Mouse (Mus musculus) left cerebral cortex, adult 6 months (tissue): Measurements from ENCODE around the gene Pja2. TPM values are rescaled to one million over a fixed set of nuclear protein-coding genes. Genes with fewer than 3 reads are reported as not detected.

ENCODE experiments used
- long read RNA-seq, 2 experiments: library from polyadenylated mRNA; unstranded; transcript quantifications; one replicate each; pipeline ENCODE4 v2.0.0; 2019 to 2020
- polyA plus RNA-seq: library from polyadenylated mRNA; unstranded; fragments of <200 nt; fragmentation: Nextera tagmentation; gene quantifications from 2 replicates; pipeline ENCODE4 v1.2.3, GENCODE M21; 2021

Gene Pja2
- 175 and 194 TPM in 2 replicates for polyA plus RNA-seq
- long read RNA-seq, experiment 1, full-length matches to known transcripts = 2,022 of 2,191 reads
- long read RNA-seq, experiment 1, partial matches to known transcripts = 100 of 2,191 reads
- long read RNA-seq, experiment 1, other reads (novel, unspliced or antisense) = 69 of 2,191 reads
- long read RNA-seq, experiment 2, full-length matches to known transcripts = 373 of 608 reads
- long read RNA-seq, experiment 2, partial matches to known transcripts = 127 of 608 reads
- long read RNA-seq, experiment 2, other reads (novel, unspliced or antisense) = 108 of 608 reads

DNA sequence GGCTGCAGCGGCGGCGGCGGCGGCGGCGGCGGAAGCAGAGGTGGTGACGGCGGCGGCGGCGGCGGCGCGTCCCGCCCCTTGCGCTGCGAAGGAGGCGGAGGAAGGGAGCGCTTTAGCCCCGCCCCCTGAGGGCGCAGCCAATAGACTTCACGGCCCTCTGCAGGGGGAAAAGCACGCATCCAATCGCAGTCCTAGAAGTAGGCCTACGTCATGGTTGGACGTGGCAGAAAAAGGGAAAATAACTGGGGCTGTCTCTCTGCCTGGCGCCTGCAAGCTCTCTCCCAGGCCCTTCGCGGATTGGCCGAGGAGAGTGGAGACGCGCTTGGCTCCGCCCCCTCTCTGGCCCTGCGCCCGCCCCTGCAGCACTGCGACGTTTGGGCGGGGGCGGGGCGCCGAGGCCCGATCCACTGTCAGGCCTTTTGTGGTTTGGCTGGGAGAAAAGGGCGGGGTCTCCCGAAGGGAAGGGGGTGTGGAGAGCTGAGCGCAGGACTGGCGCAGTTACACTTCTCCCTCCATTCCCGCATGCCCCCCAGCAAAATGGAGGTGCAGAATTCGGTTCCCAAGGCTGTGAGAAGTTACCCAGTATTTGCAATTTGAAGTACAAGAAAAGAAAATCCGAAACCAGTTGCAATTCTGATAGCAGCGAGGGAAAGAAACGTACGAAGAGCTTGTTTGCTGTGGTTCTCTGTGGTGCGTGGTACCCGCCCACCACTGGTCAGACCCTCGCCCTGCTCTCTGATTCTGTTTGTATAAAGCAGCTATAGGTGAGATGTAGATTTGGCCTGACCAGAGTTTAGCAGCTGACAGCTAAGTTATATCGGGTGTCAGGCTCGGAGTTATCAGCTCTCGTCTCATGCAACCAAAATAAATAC, at the start of gene Pja2:
Gene Pja2, minus strand, starts transcription at position 19 of the 872 bp plus-strand sequence.

